ENCODE assay signal across 31 mouse cellular contexts in the genomic region with DNA sequence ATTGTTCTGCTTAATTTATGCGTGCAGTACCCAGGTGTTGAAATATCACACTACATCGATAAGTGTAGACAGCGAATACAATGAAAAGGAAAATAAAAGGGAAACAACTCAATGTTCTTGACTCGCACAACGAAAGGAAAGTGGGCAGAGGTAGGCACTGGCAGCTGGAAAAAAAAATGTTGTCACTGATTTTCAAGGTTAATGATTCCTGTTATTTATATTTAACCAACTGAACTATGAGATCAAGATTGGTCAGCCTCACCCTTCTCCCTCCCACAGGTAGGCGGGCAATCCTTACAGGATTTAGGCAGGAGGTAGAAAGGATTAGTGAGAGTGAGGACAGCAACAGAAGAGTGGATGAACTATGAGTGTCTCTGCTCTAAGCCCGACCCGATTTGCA. TPM values are rescaled to one million over a fixed set of nuclear protein-coding genes. Genes with fewer than 3 reads are reported as not detected.
"Had no signal": no experiment of that assay in that cellular context is flagged by ENCODE, and none has a peak within 500 bp of the region (broad histone marks: within the 10 kb centered on the region; RNA-seq: fewer than 3 reads in every experiment).

A gene (plus strand): TSS at position 359 of the 400 bp plus-strand sequence.

RNA-seq across cellular contexts. Expression of the gene that starts here (rescaled TPM):
- total RNA-seq: common myeloid progenitor, adult 5-6 weeks; forebrain, postnatal 0 days; gastrocnemius, adult 18-20 months; gastrocnemius, adult 2 months; gastrocnemius, adult 8-10 months; gastrocnemius, postnatal 10 days; gastrocnemius, postnatal 14 days; gastrocnemius, postnatal 25 days; gastrocnemius, postnatal 36 days; gastrocnemius, postnatal 4 days; granulocyte monocyte progenitor cell, adult 5-6 weeks; heart, adult 18-20 months; heart, adult 2 months had no signal
- polyA plus RNA-seq: cerebellum, adult 2 months; cortical plate, adult 2 months; embryonic facial prominence, embryonic 10.5 days; embryonic facial prominence, embryonic 11.5 days; embryonic facial prominence, embryonic 12.5 days; embryonic facial prominence, embryonic 13.5 days; embryonic facial prominence, embryonic 14.5 days; embryonic facial prominence, embryonic 15.5 days; erythroblast, embryonic 14.5 days; forebrain, embryonic 10.5 days; forebrain, embryonic 11.5 days; forebrain, embryonic 12.5 days; forebrain, embryonic 13.5 days; forebrain, embryonic 14.5 days; forebrain, embryonic 15.5 days; forebrain, embryonic 16.5 days; forebrain, postnatal 0 days; frontal cortex, adult 2 months; gonadal fat pad, adult 2 months; heart, adult 2 months had no signal
